Mouse (Mus musculus): ENCODE results near the gene Pde9a. TPM values are rescaled to one million over a fixed set of nuclear protein-coding genes. Genes with fewer than 3 reads are reported as not detected.

Gene Pde9a
- polyA plus RNA-seq, 1 experiment, result 0.15 TPM

DNA sequence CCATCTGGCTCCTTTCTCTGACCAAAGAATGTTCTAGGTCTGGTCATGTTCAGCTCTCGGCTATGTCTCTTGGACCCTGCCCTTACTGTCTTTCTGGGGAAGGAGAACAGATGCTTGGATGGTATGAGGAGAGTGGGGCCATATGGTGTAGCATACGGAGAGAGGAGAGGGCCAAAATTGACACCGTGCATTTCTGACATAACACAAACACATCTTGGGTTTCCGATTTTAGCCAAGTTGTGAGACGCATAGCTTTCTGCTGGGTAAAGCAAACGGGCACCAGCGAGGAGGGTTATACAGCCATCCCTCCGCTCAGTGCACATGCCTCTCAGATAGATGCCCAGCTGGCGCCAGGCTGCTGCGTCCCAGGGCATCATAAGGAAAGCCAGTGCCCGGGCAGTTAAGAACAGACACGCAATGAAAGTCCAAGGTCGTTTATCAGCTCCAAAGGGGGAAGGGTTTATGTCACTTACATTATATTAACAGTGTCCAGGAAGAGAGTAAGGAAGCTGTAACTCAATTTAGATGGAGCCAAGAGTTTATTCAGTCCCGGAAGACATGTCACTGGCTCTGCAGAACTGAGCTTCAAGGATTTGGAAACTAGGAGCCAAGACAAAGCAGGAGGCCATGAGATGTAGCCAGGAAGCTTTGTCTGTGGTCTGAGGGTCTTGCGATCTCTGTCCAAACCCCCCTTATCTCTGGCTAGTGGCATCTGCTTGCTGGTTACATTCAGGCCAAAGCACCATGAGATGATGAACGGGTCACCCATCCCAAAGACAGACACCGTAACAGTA is 33.0 kb downstream of the Pde9a start:
- H3K36me3 ChIP-seq (ENCODE audit: control insufficient read depth, insufficient read depth), result no peaks in the 10 kb centered on the region
- TF ChIP-seq CTCF (IDR thresholded peaks at IDR 0.05; ENCODE audit: control insufficient read depth, insufficient read depth, insufficient read length), result no peak
- no peak for TF ChIP-seq MYOD1 (IDR thresholded peaks at IDR 0.05; ENCODE audit: control insufficient read depth, insufficient read length, low read depth)
- no peak for TF ChIP-seq FOSL1 (IDR thresholded peaks at IDR 0.05; ENCODE audit: insufficient read depth, low read length, poor library complexity, severe bottlenecking)
- TF ChIP-seq CEBPB (IDR thresholded peaks at IDR 0.05; ENCODE audit: low read depth), result no peak
- no peak for TF ChIP-seq USF1 (IDR thresholded peaks at IDR 0.05; ENCODE audit: low read depth)
- no peak for TF ChIP-seq MYOG (IDR thresholded peaks at IDR 0.05; ENCODE audit: control insufficient read depth, extremely low read depth, insufficient read length)
- TF ChIP-seq MAX (IDR thresholded peaks at IDR 0.05), result no peak
- H3ac ChIP-seq (ENCODE audit: control insufficient read depth, insufficient read length, low read depth), result no peak overlapping the region
- H3K27me3 ChIP-seq (ENCODE audit: control insufficient read depth, insufficient read depth, insufficient read length), result peaks cover 43% of the 10 kb centered on the region
- H3K79me2 ChIP-seq (ENCODE audit: control insufficient read depth, insufficient read depth), result no peaks in the 10 kb centered on the region
- no peaks in the 10 kb centered on the region for H3K79me3 ChIP-seq (ENCODE audit: low read depth)
- no peak overlapping the region for H3K4me3 ChIP-seq (ENCODE audit: insufficient read depth, poor library complexity, severe bottlenecking)

DNA sequence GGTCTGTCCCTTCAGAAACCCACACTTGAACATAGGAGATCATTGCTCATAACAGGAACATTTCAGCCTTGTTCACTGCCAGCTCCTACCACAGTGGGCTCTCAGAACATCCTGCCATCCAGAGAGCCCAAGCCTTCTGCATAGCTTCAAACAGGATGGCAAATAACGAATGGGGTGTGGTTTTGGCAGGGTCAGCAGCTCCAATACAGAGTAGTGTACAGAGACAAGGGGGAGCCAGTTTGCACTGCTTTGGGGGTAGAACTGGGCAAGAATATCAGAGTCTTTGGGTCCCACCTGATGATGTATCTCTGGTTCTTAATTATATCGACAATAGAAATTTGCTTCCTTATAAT is 33.6 kb downstream of the Pde9a start:
- H3K79me2 ChIP-seq (ENCODE audit: control insufficient read depth, insufficient read depth), result no peaks in the 10 kb centered on the region
- TF ChIP-seq MAX (IDR thresholded peaks at IDR 0.05) (no peak), FOSL1 (IDR thresholded peaks at IDR 0.05; ENCODE audit: insufficient read depth, low read length, poor library complexity, severe bottlenecking) (no peak), MYOG (IDR thresholded peaks at IDR 0.05; ENCODE audit: control insufficient read depth, extremely low read depth, insufficient read length) (no peak), USF1 (IDR thresholded peaks at IDR 0.05; ENCODE audit: low read depth) (no peak), CEBPB (IDR thresholded peaks at IDR 0.05; ENCODE audit: low read depth) (no peak), MYOD1 (IDR thresholded peaks at IDR 0.05; ENCODE audit: control insufficient read depth, insufficient read length, low read depth) (no peak)

DNA sequence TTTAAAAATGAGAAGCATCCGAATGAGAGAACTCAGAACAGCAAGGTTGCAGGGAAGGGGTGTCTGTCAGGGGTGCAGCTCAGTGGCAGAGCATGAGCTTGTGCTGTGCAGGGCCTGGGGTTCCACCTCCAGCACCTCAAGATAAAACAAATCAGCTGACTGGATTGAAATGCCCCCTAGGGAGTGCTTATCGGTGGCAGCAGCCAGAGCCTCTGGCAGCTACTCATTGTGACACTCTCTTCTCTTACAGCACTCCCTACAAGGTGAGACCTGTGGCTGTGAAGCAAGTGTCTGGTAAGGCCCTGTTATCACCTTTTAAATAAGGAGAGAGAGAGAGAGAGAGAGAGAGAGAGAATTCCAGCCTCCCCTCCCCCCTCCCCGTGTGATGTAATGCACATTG is 34.0 kb downstream of the Pde9a start:
- Histone ChIP-seq H3K36me3 (ENCODE audit: control insufficient read depth, insufficient read depth) (no peaks in the 10 kb centered on the region), H3K79me3 (ENCODE audit: low read depth) (no peaks in the 10 kb centered on the region), H3K79me2 (ENCODE audit: control insufficient read depth, insufficient read depth) (no peaks in the 10 kb centered on the region), H3ac (ENCODE audit: control insufficient read depth, insufficient read length, low read depth) (no peak overlapping the region), H3K4me3 (ENCODE audit: insufficient read depth, poor library complexity, severe bottlenecking) (no peak overlapping the region), H3K27me3 (ENCODE audit: control insufficient read depth, insufficient read depth, insufficient read length) (peaks cover 40% of the 10 kb centered on the region)
- no peak for TF ChIP-seq USF1 (IDR thresholded peaks at IDR 0.05; ENCODE audit: low read depth)
- no peak for TF ChIP-seq CTCF (IDR thresholded peaks at IDR 0.05; ENCODE audit: control insufficient read depth, insufficient read depth, insufficient read length)
- TF ChIP-seq MYOD1 (IDR thresholded peaks at IDR 0.05; ENCODE audit: control insufficient read depth, insufficient read length, low read depth), result no peak
- TF ChIP-seq FOSL1 (IDR thresholded peaks at IDR 0.05; ENCODE audit: insufficient read depth, low read length, poor library complexity, severe bottlenecking), result no peak
- no peak for TF ChIP-seq MYOG (IDR thresholded peaks at IDR 0.05; ENCODE audit: control insufficient read depth, extremely low read depth, insufficient read length)
- no peak for TF ChIP-seq MAX (IDR thresholded peaks at IDR 0.05)
- TF ChIP-seq CEBPB (IDR thresholded peaks at IDR 0.05; ENCODE audit: low read depth), result no peak

More for the DNA sequence above, 33.6 kb downstream of the Pde9a start:
- no peak overlapping the region for H3ac ChIP-seq (ENCODE audit: control insufficient read depth, insufficient read length, low read depth)
- peaks cover 40% of the 10 kb centered on the region for H3K27me3 ChIP-seq (ENCODE audit: control insufficient read depth, insufficient read depth, insufficient read length)
- no peaks in the 10 kb centered on the region for H3K79me3 ChIP-seq (ENCODE audit: low read depth)
- no peak overlapping the region for H3K4me3 ChIP-seq (ENCODE audit: insufficient read depth, poor library complexity, severe bottlenecking)
- no peaks in the 10 kb centered on the region for H3K36me3 ChIP-seq (ENCODE audit: control insufficient read depth, insufficient read depth)

DNA sequence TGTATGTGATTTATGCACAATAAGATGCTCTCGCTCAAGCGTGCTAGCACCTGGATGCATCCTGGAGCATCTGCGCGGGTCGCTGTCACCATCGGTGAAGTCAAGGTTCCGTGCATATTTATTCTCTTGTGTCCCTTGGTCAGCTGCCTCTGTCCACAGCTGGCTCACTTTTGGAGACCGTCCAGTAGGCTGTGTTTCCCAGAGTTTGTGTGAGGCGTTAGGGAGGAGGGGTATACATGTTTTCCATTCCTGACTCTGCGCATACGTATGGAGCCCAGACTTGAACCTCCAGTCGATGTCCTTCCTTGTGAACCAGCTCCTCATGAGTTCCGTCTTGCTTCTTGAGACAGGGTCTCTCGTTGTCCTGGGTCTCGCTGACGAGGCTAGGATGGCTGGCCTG is 34.6 kb downstream of the Pde9a start:
- H3K4me3 ChIP-seq (ENCODE audit: insufficient read depth, poor library complexity, severe bottlenecking), result no peak overlapping the region
- no peaks in the 10 kb centered on the region for H3K79me3 ChIP-seq (ENCODE audit: low read depth)
- H3K27me3 ChIP-seq (ENCODE audit: control insufficient read depth, insufficient read depth, insufficient read length), result peaks cover 39% of the 10 kb centered on the region
- TF ChIP-seq MYOG (IDR thresholded peaks at IDR 0.05; ENCODE audit: control insufficient read depth, extremely low read depth, insufficient read length) (no peak), MAX (IDR thresholded peaks at IDR 0.05) (no peak), CTCF (IDR thresholded peaks at IDR 0.05; ENCODE audit: control insufficient read depth, insufficient read depth, insufficient read length) (no peak), USF1 (IDR thresholded peaks at IDR 0.05; ENCODE audit: low read depth) (no peak), FOSL1 (IDR thresholded peaks at IDR 0.05; ENCODE audit: insufficient read depth, low read length, poor library complexity, severe bottlenecking) (no peak), CEBPB (IDR thresholded peaks at IDR 0.05; ENCODE audit: low read depth) (no peak), MYOD1 (IDR thresholded peaks at IDR 0.05; ENCODE audit: control insufficient read depth, insufficient read length, low read depth) (no peak)
- no peaks in the 10 kb centered on the region for H3K36me3 ChIP-seq (ENCODE audit: control insufficient read depth, insufficient read depth)
- no peaks in the 10 kb centered on the region for H3K79me2 ChIP-seq (ENCODE audit: control insufficient read depth, insufficient read depth)
- H3ac ChIP-seq (ENCODE audit: control insufficient read depth, insufficient read length, low read depth), result no peak overlapping the region

DNA sequence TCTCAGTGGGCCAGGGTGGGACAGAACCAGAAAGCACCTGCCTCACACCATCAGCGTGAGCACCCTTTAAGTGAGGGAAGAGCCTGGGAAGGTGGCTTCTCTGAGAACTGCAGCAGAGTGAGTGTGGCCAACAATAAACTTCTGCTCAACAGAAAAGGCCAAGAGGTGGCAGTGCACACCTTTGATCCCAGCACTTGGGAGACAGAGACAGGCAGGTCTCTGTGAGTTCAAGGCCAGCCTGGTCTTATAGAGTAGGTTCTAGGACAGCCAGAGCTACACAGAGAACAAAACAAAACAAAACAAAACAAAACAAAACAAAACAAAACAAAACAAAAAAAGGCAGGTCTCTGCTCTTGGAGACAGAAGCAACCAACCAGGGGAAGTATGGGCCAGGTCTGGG is 36.4 kb downstream of the Pde9a start:
- TF ChIP-seq MYOG (IDR thresholded peaks at IDR 0.05; ENCODE audit: control insufficient read depth, extremely low read depth, insufficient read length) (no peak), MAX (IDR thresholded peaks at IDR 0.05) (no peak), MYOD1 (IDR thresholded peaks at IDR 0.05; ENCODE audit: control insufficient read depth, insufficient read length, low read depth) (no peak), CTCF (IDR thresholded peaks at IDR 0.05; ENCODE audit: control insufficient read depth, insufficient read depth, insufficient read length) (no peak), FOSL1 (IDR thresholded peaks at IDR 0.05; ENCODE audit: insufficient read depth, low read length, poor library complexity, severe bottlenecking) (no peak), USF1 (IDR thresholded peaks at IDR 0.05; ENCODE audit: low read depth) (no peak), CEBPB (IDR thresholded peaks at IDR 0.05; ENCODE audit: low read depth) (no peak)
- Histone ChIP-seq H3K4me3 (ENCODE audit: insufficient read depth, poor library complexity, severe bottlenecking) (no peak overlapping the region), H3ac (ENCODE audit: control insufficient read depth, insufficient read length, low read depth) (no peak overlapping the region), H3K27me3 (ENCODE audit: control insufficient read depth, insufficient read depth, insufficient read length) (peaks cover 40% of the 10 kb centered on the region), H3K79me3 (ENCODE audit: low read depth) (no peaks in the 10 kb centered on the region), H3K79me2 (ENCODE audit: control insufficient read depth, insufficient read depth) (no peaks in the 10 kb centered on the region), H3K36me3 (ENCODE audit: control insufficient read depth, insufficient read depth) (no peaks in the 10 kb centered on the region)
